Comparison of ENCODE assay signal across 8 mouse cellular contexts in genomic region chr3:81037312-81037859, GRCm38 (mm10). TPM values are rescaled to one million over a fixed set of nuclear protein-coding genes. Genes with fewer than 3 reads are reported as not detected.
DNase-seq lines count a peak whose midpoint lies in the region; ATAC-seq and TF ChIP-seq lines count a peak whose summit lies in the region.

No protein-coding gene starts in this region.

- H3K9ac ChIP-seq in ES-Bruce4 (ENCODE audit: low read depth, poor library complexity, severe bottlenecking) = peak overlapping the region; percentile 77

- peak; percentile 67 to 74 for DNase-seq in adrenal gland, postnatal 36 days
- DNase-seq in forebrain, embryonic 10.5 days (ENCODE audit: extremely low spot score, low spot score) = peak; percentile 66
- DNase-seq in layer of hippocampus, postnatal 10 days (ENCODE audit: low spot score in 2 of 2) = peak; percentile 37 to 59
- peak; percentile 30 to 58 for DNase-seq in right cerebral cortex, adult 2 months (ENCODE audit: low spot score in 2 of 2)

- no peak for TF ChIP-seq CTCF in ES-Bruce4 (IDR thresholded peaks at IDR 0.05; ENCODE audit: low read depth, low read length)

- WGBS in forebrain, embryonic 10.5 days = under 1% methylated on average over 34 of the region's 34 CpGs

- TF ChIP-seq POLR2A in ES-Bruce4 (IDR thresholded peaks at IDR 0.05; ENCODE audit: insufficient read depth, low read length) = no peak

- H3K36me3 ChIP-seq in ES-Bruce4 (ENCODE audit: control insufficient read depth, insufficient read depth, low read length, poor library complexity, severe bottlenecking) = no peaks in the 10 kb centered on the region
- H3K36me3 ChIP-seq in forebrain, embryonic 10.5 days (replicated peaks) = no peaks in the 10 kb centered on the region

- TF ChIP-seq EP300 in ES-Bruce4 (IDR thresholded peaks at IDR 0.05; ENCODE audit: insufficient read depth, low read depth, low read length) = no peak

- peak; percentile 33 to 58; a peak in 3 of 4 replicates for ATAC-seq in hematopoietic stem cell, adult 5-6 weeks (replicated peaks in 1 of 2; ENCODE audit: insufficient read depth in 1 of 2, low FRiP score in 2 of 2, low TSS enrichment in 1 of 2, low read depth in 1 of 2, poor library complexity in 2 of 2, severe bottlenecking in 2 of 2)
- ATAC-seq in megakaryocyte, adult 5-6 weeks (ENCODE audit: poor library complexity, severe bottlenecking) = peak; percentile 29; the same call in 1 of the 2 replicates
- no peak for ATAC-seq in inflammation-experienced regulatory T-cells, adult 6 months

- H3K4me1 ChIP-seq in ES-Bruce4 (ENCODE audit: control insufficient read depth, insufficient read depth, low read length) = no peaks in the 10 kb centered on the region
- H3K4me1 ChIP-seq in forebrain, embryonic 10.5 days = peaks cover 22% of the 10 kb centered on the region

- H3K27ac ChIP-seq in ES-Bruce4 (ENCODE audit: insufficient read depth, low read length) = no peak overlapping the region
- peak overlapping the region; percentile 94 for H3K27ac ChIP-seq in forebrain, embryonic 10.5 days

- H3K4me3 ChIP-seq in ES-Bruce4 (ENCODE audit: low read depth, low read length) = peak overlapping the region; percentile 96
- peak overlapping the region; percentile 82 for H3K4me3 ChIP-seq in forebrain, embryonic 10.5 days

- no peaks in the 10 kb centered on the region for H3K27me3 ChIP-seq in ES-Bruce4 (ENCODE audit: control insufficient read depth, insufficient read depth, low read length, poor library complexity, severe bottlenecking)
- H3K27me3 ChIP-seq in forebrain, embryonic 10.5 days (ENCODE audit: poor library complexity, severe bottlenecking) = peaks cover 25% of the 10 kb centered on the region

- no peaks in the 10 kb centered on the region for H3K9me3 ChIP-seq in ES-Bruce4 (replicated peaks; ENCODE audit: control insufficient read depth, insufficient read depth, low read length, poor library complexity, severe bottlenecking)
- no peaks in the 10 kb centered on the region for H3K9me3 ChIP-seq in forebrain, embryonic 10.5 days

RNA-seq across cellular contexts. Expression of gene Pdgfc, which starts 1.2 kb away (rescaled TPM):
- 5.5 and 6.5 TPM in 2 replicates for polyA plus RNA-seq in ES-Bruce4 (2011; ENCODE audit: insufficient read depth, insufficient read length, low read depth, missing spikeins)
- 10 to 100 TPM in 1 of 2 experiments, 1 to 10 TPM in 1; 9.6 to 10.0 TPM for total RNA-seq in adrenal gland, postnatal 36 days (2021)
- polyA plus RNA-seq in forebrain, embryonic 10.5 days (2016; fragmentation: Nextera tagmentation; extraction: Ambion mirVana) = 11.3 and 13.4 TPM in 2 replicates
- total RNA-seq in hematopoietic stem cell, adult 5-6 weeks (2017) = 0.31 TPM in 1 of 2 replicates, not detected in the other
- total RNA-seq in layer of hippocampus, postnatal 10 days (2021) = 1 to 10 TPM; 5.5 to 5.6 TPM
- total RNA-seq in megakaryocyte, adult 5-6 weeks (2015) = not detected in 2 replicates
- total RNA-seq in megakaryocyte, adult 5-6 weeks (2017) = not detected in 2 replicates
- polyA plus RNA-seq in inflammation-experienced regulatory T-cells, adult 6 months (2017; shearing (Covaris generic)) = not detected
